Mouse (Mus musculus) ES-Bruce4 (cell line): ENCODE measurements around the gene Prkce.
"Not testable (repeated sequence)": the region's sequence is repeated elsewhere in the genome, so short reads cannot be mapped to it uniquely, and the experiment has no call there.

ENCODE experiments used
- CTCF ChIP-seq: IDR thresholded peaks from one replicate; pipeline ENCODE4 v1.8.1; 2011; ENCODE audit warnings: low read depth, low read length
- POLR2A ChIP-seq: IDR thresholded peaks from one replicate; pipeline ENCODE4 v1.8.1; 2011; ENCODE audit warnings: low read length; ENCODE audit not compliant: insufficient read depth

DNA sequence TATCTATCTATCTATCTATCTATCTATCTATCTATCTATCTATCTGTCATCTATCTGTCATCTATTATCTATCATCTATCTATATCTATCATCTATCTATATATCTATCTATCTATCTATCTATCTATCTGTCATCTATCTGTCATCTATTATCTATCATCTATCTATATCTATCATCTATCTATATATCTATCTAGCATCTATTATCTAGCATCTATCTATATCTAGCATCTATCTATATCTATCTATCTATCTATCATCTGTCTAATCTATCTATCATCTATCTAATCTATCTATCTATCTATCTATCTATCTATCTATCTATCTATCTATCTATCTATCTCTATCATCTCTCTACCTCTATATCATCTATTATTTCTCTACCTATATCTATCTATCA is 309.8 kb downstream of the Prkce start:
- TF ChIP-seq CTCF, POLR2A: not testable (repeated sequence)
